Mouse (Mus musculus): ENCODE measurements around the gene Pax4. TPM values are rescaled to one million over a fixed set of nuclear protein-coding genes. Genes with fewer than 3 reads are reported as not detected.

Pax4 gene
- total RNA-seq, 2 experiments from 2014 or later, result not detected

DNA sequence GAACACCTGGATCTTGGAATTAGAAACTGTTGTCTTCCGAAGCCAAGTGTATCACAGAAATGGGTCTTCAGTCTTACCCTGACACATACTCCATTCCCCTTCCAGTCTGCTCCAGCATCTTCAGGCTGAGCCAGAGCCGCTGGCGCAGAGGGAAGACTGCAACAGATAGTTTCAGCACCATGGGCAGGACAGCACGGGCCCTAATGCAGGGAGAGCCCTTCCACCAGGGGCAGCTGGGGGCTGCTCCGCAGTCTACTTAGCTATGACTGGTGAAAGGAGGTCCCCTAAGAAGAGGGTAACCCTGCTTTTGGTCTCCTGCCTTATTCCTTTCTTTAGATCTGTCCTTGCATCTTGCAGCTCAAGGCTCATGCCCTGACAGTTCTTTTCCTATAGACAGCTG is 1.3 kb upstream of the Pax4 start:
- no peak for DNase-seq (ENCODE audit: extremely low spot score in 1 of 2, low spot score in 1 of 2)

DNA sequence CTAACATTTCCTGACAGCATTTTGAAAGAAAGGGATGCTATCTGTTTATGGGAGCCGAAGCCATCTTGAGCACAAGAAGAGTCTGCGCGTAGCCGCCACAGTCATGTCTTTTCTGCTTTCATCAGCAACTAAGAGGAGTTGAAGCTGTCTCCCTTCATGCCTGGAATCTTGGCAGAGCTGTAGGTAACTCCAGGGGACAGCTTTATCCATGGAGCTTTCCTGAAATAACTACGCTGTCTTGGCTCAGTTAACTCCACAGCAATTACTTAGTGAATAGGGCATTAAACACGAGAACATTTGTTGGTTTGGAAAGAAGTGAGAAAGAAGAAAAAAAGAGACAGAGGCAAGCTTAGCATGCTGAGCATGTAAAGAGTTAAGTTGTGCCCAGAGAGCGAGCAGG is 1.2 kb downstream of the Pax4 start:
- no peak for DNase-seq (ENCODE audit: extremely low spot score in 1 of 2, low spot score in 1 of 2)

DNA sequence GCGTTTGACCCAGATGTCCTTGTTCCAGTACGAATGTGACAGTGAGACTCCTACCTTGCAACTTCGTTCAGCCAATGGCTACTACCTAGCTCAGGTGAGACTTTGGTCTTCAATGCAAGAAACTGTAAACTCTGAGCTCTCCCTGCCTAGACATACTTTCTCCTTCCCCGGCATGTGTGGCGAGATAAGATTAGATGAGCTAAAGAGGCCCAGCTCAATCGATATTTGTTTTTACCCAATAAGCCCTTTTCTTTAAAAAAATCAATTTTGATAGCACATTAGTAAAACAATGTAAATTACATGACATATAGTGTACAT is 17.7 kb downstream of the Pax4 start:
- no peak for DNase-seq (ENCODE audit: extremely low spot score in 1 of 2, low spot score in 1 of 2)

DNA sequence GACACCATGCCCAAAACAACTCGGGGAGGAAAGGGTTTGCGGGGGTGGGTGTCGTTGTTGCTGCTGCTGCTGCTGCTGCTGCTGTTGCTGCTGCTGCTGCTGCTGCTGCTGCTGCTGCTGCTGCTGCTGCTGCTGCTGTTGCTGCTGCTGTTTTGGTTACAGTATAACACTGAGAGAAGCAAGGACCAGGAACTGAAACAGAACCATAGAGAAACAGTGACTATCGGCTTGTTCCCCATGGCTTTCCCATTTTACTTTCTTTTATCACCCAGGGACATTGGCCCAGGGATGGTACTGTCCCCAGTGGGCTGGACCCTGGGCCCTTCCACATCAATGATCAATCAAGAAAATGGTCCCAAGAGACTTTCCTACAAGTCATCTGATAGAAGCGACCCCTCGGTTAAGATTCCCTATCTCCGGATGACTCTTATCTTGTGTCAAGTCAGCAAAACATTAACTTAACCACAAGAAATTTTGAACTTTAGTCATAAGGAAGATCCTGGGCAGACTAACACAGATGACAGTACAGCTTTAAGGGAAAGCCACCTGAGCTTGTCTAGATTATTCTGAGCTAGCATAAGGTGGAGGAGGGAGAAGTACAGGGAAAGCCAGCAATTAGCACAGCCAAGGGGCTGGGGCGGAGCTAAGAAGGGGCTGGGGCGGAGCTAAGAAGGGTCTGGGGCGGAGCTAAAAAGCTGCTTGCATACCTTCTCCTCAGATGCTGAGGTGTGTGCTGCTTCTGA is 18.2 kb downstream of the Pax4 start:
- DNase-seq (ENCODE audit: extremely low spot score in 1 of 2, low spot score in 1 of 2), result no peak

DNA sequence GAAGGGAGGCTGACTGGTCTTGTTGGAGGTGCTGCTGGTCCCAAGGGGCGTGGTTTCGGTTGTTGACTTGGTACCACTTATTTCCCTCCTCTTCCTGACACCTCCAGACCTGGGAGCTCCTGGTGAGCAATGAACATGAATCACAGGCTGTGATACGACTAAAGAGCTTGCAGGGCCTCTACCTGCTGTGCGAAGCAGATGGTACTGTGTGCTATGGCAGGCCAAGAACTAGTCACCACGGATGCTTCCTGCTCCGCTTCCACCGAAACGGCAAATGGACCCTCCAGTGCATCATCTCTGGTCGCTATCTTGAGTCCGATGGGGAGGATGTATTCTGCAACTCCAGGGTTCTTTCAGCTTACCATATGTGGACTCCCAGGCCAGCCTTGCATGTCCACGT is 19.3 kb downstream of the Pax4 start:
- no peak for DNase-seq (ENCODE audit: extremely low spot score in 1 of 2, low spot score in 1 of 2)

DNA sequence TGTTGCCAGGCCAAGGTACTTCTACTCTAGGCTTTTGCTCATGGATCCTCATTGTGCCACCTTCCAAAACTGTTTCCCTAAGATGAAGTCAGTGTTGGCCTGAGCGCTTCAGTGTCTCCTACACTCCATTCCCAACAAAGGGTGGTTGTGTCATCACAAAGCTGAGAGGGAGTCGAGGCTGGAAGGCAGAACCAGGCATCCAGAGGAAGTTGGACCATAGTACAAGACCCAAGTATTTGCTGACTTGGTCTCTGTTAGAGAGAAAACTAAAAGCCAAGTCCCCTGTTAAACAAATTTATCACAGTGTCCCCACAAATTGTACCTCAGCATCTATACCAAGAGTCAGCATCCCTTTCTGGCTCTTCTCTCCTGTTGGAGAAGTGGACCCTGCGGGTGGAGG is 20.9 kb downstream of the Pax4 start, which contains the start of gene Gcc1:
Gcc1 (minus strand) TSS at position 101 of the 400 bp plus-strand sequence.
- DNase-seq (ENCODE audit: extremely low spot score in 1 of 2, low spot score in 1 of 2), result no peak

DNA sequence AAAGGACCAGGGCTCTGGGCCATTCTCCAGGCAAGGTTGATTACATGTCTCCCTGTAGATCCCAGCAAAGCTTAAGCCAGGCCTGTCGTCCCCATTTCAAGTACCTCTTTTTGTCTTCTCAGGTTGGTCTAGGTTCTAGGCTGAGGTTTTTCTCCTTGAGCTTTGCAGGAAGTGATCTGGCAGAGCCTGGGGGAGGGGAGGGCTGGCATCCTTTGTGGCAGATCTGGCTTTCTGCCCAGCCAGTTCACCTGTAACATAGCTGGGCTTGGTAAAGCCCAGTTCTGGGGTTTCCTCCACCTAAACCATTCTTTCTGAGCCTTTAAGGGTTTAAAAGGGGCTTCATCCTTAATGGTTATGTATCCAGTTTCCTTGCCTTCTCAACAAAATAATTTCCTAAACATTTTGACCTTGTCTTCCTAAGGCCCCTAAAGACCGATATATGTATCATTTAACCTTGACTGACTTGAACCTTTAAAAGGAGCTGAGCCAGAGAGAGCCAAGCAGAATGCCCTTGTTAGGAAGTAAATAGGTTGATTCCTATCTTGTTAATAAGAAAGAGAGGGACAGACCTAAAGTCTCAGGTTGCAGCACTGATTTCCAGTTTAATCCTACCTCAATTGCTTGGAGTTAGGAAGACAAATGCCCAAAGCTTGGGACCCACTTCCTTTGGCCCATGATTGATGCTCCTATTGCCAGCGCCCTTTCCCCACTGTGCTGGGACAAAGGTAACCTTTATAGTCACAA is 21.9 kb downstream of the Pax4 start, which contains the start of gene Fscn3:
Fscn3 (plus strand) TSS at position 694 of the 744 bp plus-strand sequence.
- no peak for DNase-seq (ENCODE audit: extremely low spot score in 1 of 2, low spot score in 1 of 2)

DNA sequence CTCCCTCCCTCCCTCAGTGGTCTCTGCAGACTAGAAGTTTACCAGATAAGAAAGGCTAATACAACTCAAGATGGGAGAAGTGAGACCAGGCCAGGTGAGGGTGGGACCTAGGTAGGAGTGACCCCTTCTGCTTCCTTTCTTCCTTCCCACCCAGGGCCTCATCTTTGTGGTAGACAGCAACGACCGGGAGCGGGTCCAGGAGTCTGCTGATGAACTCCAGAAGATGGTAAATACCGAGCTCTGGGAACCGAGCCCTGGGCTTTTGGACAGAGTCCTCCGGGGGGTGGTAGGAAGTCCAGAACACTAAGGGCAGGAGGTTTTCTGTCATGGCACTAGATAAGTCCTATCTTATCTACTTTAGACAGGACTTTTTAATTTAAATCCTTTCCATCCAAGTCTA is 24.1 kb downstream of the Pax4 start:
- no peak for DNase-seq (ENCODE audit: extremely low spot score in 1 of 2, low spot score in 1 of 2)

DNA sequence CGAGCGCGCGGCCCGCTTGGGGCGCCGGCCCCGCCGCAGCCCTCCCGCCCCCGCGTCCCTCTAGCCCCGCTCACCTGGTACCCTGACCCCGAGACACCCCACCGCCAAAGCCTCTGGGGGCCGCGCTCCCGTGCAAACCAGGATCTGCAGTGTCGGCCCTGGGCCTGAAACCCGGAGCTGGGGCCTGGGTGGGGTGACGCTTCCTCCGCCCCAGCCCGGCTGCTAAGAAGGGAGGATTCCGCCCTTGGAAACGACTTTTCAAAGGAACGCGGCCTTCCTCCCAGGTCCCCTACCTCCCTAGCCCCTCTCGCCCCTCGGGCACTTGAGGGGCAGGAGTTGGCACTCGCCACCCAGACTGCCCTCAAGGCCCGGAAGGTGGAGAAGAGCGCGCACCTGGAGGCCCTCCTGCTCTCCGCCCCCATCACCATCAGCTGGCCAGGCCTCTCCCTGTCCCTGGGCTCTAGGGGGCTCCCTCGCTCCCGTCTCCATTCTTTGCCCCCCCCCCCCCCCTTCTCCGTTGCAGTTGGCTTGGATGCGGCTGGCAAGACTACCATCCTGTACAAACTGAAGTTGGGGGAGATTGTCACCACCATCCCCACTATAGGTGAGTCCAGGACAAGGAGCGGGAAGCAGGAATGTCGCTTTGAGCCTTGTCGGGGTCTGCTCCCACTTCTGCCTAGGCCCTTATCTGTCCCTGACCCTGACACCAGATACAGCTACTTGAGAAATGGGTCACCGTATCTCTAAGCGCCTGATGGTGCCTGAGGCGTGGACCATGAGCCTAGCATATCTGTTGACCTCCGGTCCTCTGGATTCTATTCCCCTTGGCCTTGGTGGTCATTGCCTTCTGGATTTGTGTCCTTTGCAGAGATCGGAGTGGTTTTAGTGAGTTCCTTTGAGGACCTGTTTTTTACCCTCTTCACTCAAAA is 25.1 kb downstream of the Pax4 start:
- DNase-seq (ENCODE audit: extremely low spot score in 1 of 2, low spot score in 1 of 2), result peak; percentile 35 to 48

DNA sequence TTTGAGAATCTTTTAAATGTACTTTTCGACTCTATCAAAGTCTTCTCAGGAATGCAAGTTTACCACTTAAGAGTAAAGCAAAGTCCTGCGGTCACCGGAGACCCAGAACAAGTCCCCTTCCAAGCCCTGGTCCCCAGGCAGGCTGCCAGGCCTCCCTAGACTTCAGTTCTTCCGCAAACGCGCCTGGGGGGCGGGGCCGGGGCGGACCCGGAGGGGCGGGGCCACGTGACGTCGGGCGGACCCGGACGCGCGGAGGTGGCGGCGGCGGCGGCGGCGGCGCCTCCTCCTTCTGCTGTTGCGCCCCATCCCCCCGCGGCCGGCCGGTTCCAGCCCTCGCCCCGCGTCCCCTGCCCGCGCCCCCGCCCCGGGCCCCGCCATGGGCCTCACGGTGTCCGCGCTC is 25.8 kb downstream of the Pax4 start, which contains the start of gene Arf5:
Arf5 (plus strand) TSS at position 248 of the 400 bp plus-strand sequence.
- peak; percentile 92 to 94 for DNase-seq (ENCODE audit: extremely low spot score in 1 of 2, low spot score in 1 of 2)

DNA sequence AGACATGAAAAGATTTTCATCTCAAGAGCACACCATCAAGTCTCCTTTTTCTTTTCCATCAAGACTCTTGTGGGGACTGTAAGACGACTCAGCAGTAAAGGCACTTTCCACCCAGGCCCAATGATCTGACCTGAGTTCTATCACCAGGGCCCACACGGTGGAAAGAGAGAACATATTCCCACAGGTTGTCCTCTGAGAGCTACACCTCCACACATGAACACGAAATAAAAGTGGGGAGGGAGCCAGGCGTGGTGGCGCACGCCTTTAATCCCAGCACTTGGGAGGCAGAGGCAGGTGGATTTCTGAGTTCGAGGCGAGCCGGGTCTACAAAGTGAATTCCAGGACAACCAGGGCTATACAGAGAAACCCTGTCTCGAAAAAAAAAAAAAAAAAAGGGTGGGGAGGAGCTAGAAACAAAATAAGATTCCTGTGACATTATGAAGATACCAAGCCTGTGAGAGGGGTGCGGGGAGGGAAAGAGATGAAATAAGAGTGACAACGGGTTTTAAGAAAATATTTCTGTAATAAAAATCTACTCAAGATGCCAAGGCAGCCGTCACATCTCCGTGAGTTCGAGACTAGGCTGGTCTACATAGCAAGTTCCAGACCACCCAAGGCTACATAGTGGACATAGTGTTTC is 26.4 kb downstream of the Pax4 start:
- DNase-seq (ENCODE audit: extremely low spot score in 1 of 2, low spot score in 1 of 2), result no peak

DNA sequence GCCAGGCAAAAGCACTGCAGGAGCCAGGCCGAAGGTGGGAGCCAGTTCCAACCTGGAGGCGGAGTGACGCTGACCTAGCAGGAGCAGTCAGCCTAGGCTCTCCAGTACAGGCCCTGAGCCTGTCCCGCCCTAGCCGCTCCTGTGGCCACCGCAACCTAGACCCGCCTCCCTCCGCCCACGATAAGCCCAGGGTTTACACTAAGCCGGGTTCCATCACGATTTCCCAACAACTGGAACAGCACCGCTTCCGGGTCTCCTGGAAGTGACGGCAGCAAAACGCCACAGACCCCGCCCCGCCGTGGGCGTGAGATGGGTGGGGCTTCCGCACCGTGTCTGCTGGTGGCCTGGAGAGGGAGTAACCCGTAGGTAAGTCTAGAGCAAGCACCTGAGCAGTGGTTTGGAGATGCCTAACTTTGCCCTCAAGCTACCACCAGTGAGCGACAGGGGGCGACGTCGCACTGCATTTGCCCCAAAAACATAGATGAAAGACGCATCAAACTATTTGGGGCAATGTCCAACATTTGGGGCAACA is 27.6 kb downstream of the Pax4 start:
- DNase-seq (ENCODE audit: extremely low spot score in 1 of 2, low spot score in 1 of 2), result peak; percentile 86

DNA sequence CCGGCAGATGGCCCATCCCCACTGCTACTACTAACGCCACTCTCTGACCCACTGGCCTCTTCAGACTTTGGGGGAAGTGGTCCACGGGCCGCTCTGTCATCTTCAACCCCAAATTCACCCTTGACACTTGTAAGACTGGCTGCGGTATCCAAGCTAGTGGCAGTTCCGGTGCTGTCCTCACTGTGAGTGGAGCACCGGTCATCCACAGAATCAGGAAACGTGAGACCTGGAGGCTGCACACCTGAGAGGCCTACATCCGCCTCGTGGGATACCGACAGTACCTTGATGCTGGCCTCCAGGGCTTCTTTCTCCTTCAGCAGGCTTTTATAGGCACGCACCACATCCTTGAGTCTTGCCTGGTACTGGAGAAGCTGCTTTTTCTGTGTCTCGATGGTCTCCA is 28.3 kb downstream of the Pax4 start:
- DNase-seq (ENCODE audit: extremely low spot score in 1 of 2, low spot score in 1 of 2), result no peak

DNA sequence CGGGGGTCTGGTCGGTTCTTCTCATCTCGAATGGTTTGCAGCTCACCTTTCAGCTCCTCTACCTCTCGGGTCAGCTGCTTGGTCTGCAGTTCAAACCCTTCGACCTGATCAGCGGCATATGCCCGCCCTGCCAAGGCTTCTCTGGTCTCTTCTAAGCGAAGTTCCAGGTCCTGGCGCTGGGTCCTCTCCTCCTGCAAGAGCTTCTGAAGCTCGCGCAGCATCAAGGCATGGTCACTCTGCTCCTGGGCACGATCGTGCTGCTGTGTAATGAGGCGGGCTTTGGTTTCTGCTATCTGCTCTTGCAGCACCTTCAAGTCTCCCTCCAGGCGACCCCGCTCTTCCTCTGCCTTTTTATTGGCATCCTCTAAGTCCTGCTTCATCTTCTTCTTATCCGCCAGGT is 28.8 kb downstream of the Pax4 start:
- DNase-seq (ENCODE audit: extremely low spot score in 1 of 2, low spot score in 1 of 2), result no peak

DNA sequence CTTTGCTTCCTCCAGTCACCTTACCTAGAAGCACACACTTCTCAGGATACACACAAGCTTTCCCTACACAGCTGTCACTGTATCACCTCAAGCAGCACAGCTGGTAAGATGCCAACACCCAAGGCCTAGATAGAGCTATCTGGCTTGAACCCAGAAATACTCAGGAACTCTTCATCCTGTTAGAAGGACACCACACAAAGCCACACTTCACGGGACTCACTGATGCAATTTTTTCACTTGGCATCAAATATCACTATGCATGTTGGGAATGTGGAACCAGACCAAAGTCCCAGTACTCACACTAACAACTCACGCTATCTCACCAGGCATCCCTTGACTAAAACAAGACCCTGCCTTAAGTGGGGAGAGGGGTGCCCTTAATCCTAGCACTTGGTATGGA is 29.5 kb downstream of the Pax4 start:
- DNase-seq (ENCODE audit: extremely low spot score in 1 of 2, low spot score in 1 of 2), result no peak

DNA sequence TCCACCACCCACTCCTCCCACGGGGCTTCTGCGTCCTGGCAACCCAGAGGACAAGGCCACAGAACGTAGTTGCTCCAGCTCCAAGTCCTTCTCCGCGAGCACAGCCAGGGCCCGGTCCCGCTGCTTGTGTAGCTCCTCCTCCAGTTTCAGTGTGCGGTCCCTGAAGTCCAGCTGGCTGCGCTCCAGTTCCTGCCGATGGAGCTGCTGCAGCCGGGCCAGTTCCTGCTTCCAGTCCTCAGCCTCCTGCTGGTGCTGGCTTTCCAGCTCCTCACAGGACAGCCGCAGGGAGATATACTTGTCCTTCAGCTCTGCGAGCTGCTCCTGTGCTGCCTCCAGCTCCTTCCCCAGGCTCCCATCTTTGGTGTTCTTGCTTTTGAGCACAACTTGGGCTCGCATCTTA is 30.7 kb downstream of the Pax4 start:
- DNase-seq (ENCODE audit: extremely low spot score in 1 of 2, low spot score in 1 of 2), result peak; percentile 36 to 59

DNA sequence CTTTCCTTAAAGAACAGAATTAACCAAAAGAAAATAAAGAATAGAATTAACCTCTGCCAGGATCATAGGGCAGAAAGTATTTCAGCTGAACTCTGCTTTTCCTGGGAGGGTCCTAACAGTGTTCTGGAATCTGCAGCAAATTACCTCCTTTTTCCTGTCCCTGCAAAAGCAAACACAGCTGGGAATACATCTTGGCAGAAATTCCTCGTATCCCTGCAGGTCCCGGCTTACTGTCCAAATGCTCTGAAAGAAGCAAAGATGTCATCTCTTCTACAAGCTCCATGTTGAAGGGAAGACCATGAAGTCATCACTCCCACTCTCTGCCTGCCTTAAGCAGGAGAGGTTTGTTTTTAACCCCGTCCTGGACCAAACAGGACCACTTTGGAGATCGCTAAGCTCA is 32.2 kb downstream of the Pax4 start:
- no peak for DNase-seq (ENCODE audit: extremely low spot score in 1 of 2, low spot score in 1 of 2)

DNA sequence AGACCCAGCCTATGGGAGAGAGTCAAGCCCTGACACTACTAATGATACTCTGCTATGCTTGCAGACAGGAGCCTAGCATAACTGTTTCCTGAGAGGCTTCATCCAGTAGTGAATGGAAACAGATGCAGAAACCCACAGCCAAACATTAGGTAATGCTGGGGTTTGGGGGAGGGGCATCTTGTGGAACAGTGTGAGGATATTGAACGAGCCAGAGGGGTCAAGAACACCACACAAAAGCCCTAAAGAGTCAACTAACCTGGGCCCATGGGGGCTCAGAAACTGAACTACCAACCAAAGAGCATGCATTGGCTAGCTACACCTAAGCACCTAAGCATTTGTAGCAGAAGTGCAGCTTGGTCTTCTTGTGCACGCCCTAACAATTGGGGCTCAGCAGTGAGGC is 37.9 kb downstream of the Pax4 start:
- DNase-seq (ENCODE audit: extremely low spot score in 1 of 2, low spot score in 1 of 2), result no peak

DNA sequence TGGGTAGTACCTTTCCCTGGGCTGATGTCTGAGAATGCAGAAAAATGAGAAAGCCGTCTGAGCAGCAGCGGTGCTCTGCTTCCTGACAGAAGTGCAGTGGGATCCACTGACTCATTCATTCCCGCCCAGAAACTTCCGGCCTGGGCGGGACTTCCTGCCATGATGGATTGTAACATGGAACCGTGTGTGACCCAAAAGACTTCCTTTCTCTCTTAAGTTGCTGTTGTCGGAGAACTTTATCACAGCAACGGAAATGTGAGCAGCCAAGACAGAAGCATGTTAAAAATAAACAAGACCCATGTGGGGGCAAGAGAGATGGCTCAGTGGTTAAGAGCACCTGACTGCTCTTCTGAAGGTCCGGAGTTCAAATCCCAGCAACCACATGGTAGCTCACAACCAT is 39.1 kb downstream of the Pax4 start:
- DNase-seq (ENCODE audit: extremely low spot score in 1 of 2, low spot score in 1 of 2), result no peak

DNA sequence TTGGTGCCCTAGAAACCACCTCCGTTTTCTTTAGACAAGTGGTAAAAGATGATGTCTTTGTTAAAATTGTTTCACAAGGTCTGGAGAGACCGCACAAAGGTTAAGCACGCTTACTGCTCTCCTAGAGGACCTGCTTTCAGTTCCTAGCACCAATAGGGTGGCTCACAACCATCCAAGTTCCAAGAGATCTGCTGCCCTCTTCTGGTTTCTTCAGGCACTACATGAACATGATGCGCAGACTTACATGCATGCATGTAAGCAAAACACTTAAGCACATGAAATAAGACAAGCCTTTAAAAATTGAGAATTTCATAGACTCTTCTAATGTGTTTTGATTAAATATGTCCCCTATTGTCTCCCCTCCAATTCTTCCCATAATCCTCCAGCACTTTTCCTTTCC is 49.4 kb downstream of the Pax4 start:
- no peak for DNase-seq (ENCODE audit: extremely low spot score in 1 of 2, low spot score in 1 of 2)
